Mouse (Mus musculus) kidney, adult 2 months (tissue): ENCODE measurements around the gene Zfp442. TPM values are rescaled to one million over a fixed set of nuclear protein-coding genes. Genes with fewer than 3 reads are reported as not detected.
"Not testable (repeated sequence)": the region's sequence is repeated elsewhere in the genome, so short reads cannot be mapped to it uniquely, and the experiment has no call there.

Source experiments
- DNase-seq: peaks from one replicate; pipeline ENCODE4 v3.0.0; 2021
- H3K27ac ChIP-seq: fragments of 200-500 bp; 2 replicates; pipeline ENCODE4 v1.5.1; 2012; ENCODE audit warnings: low read depth, low read length, control low read depth, inconsistent platforms; ENCODE audit not compliant: insufficient read depth
- H3K27me3 ChIP-seq: fragments of 200-500 bp; replicated peaks from 2 replicates; pipeline ENCODE4 v1.6.1; 2012; ENCODE audit warnings: mild to moderate bottlenecking, moderate library complexity, low read length, inconsistent platforms; ENCODE audit not compliant: control insufficient read depth, insufficient read depth
- H3K36me3 ChIP-seq: fragments of 200-500 bp; 2 replicates; pipeline ENCODE4 v1.6.1; 2012; ENCODE audit warnings: mild to moderate bottlenecking, moderate library complexity, low read length, inconsistent platforms; ENCODE audit not compliant: control insufficient read depth, insufficient read depth
- H3K4me1 ChIP-seq: fragments of 200-500 bp; 2 replicates; pipeline ENCODE4 v1.6.1; 2011; ENCODE audit warnings: low read length; ENCODE audit not compliant: control insufficient read depth, insufficient read depth
- H3K4me3 ChIP-seq: fragments of 200-500 bp; 2 replicates; pipeline ENCODE4 v1.5.1; 2011; ENCODE audit warnings: mild to moderate bottlenecking, low read depth, low read length, control low read depth; ENCODE audit not compliant: insufficient read depth
- CTCF ChIP-seq: fragments of 200-500 bp; conservative IDR thresholded peaks from 2 replicates; pipeline ENCODE4 v1.5.1; 2011; ENCODE audit warnings: low read depth, mild to moderate bottlenecking, control low read depth, low read length, moderate library complexity, mixed read lengths; ENCODE audit not compliant: insufficient read depth, insufficient read length
- POLR2A ChIP-seq: fragments of 200-500 bp; IDR thresholded peaks from one replicate; pipeline ENCODE4 v1.6.1; 2011; ENCODE audit warnings: low read depth, low read length, control low read depth
- WGBS: fragments of 180-500 bp; shearing (Covaris S2); methylation state at CpG from one replicate; pipeline ENCODE4 v1.1.7; 2018; 5-methylcytosine and 5-hydroxymethylcytosine counted together
- polyA plus RNA-seq: library from polyadenylated mRNA; depleted of rRNA; stranded (reverse); fragments of >200 nt; gene quantifications from 2 replicates; pipeline ENCODE4 v1.2.3, GENCODE M21; 2012; rRNA removed

Zfp442 gene
- polyA plus RNA-seq = 0.13 and 0.18 TPM in 2 replicates

DNA sequence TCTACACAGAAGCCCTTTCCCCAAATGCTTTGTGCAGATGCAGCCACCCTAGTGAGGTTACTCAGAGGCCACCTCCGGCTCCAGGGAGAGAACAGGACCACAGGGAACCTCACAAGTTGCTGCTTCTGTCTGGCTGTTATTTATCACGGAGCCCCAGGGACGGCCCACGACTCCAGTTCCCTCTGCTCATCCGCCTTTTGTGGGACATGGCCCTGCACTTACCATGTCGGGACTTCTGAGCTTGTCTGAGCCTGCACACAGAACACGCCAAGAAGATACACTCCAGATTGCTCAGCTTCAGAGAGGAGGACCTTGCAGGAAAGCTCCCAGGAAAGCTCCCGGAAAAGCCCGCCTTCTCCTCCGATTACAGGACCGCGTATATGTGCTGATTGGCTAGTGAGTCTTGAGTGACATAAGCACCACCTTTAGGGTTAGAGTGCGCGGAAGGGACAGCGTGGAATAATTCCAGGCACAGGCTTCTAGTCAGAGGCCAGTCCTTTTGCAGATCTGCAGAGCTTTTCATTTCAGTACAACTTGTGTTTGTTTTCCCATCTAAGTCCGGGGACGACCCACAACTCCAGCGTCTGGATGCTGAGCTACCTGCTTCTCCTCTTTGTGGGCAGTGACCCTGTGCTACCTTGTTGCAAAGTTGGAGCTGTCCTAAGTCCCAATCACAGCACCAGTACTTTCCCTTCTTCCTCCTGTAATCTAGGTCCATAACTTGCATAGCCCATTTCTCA is at the start of gene Zfp442:
Gene Zfp442, minus strand, starts transcription at position 307 of the 740 bp plus-strand sequence.
- not testable (repeated sequence) for H3K36me3 ChIP-seq, H3K27me3 ChIP-seq, H3K4me1 ChIP-seq, H3K27ac ChIP-seq
- peak within 1 kb of the TSS; percentile 62 for H3K4me3 ChIP-seq
- peak; percentile 90 for DNase-seq
- under 1% methylated on average over 18 of the region's 18 CpGs for WGBS

DNA sequence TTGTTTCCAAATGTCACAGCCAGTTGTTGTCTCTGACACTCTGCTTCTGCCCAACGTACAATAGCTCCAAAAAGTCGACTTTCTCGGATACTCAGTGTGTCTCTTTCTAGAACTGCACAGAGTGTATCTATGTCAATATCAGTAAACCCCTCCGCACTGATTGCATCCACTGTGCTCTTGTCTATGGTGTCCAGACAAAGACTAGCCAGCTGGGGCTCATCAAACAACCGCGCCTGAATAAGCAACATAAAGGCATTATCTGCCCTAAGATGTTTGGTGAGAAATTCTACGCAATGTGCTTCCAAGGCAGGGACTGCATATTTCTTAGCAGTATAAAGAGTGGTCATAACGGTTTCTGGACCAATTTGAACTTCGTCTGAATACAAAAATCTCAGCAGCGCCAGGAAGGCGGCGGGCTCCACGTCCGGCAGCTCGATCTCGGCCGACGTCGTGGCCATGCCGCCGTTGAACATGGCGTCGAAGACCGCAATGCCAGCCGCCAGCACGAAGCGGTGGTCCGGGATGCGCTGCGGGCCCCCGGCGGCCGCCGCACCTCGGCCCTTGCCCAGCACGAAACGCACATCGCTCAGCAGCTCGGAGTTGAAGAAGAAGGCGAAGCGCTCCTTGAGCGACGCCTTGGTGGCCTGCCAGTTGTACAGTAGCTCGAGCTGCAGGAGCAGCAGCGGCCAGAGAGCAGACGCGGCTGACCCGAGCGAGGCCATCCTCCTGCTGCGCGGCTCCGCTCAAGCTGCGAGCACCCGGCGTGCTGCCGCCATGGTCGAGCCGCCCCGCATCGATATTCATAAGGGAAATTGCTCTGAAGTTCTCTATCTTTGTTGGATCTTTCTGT is 49.1 kb upstream of the Zfp442 start:
- DNase-seq = peak; percentile 1
- not testable (repeated sequence) for H3K36me3 ChIP-seq, H3K27me3 ChIP-seq, H3K27ac ChIP-seq, H3K4me1 ChIP-seq, H3K4me3 ChIP-seq
- WGBS = 44% methylated on average over 60 of the region's 60 CpGs

DNA sequence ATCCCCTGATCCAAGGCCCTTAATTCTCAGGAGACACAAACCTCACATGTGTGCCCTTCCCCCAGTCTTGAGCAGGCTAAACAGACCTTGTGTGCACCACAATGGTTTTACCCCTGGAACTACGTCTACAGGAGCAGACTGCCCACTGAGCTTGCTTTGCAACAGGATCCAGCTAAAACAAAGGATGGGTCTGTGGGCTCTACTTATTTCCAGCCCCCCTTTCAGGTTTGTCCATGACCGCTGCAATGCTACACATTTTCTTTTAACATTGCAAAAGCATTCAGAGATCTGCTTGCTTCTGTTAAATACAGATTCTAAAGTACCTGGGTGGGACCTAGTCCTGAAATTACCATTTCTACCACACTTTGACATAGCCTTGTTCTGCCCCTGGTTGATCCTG is 41.7 kb upstream of the Zfp442 start:
- H3K4me3 ChIP-seq = no peak overlapping the region
- WGBS = 74% methylated on average over 2 of the region's 2 CpGs
- no peak overlapping the region for H3K27ac ChIP-seq
- H3K27me3 ChIP-seq = no peaks in the 10 kb centered on the region
- no peaks in the 10 kb centered on the region for H3K4me1 ChIP-seq
- H3K36me3 ChIP-seq = no peaks in the 10 kb centered on the region
- no peak for DNase-seq
- no peak for TF ChIP-seq CTCF
- no peak for TF ChIP-seq POLR2A

DNA sequence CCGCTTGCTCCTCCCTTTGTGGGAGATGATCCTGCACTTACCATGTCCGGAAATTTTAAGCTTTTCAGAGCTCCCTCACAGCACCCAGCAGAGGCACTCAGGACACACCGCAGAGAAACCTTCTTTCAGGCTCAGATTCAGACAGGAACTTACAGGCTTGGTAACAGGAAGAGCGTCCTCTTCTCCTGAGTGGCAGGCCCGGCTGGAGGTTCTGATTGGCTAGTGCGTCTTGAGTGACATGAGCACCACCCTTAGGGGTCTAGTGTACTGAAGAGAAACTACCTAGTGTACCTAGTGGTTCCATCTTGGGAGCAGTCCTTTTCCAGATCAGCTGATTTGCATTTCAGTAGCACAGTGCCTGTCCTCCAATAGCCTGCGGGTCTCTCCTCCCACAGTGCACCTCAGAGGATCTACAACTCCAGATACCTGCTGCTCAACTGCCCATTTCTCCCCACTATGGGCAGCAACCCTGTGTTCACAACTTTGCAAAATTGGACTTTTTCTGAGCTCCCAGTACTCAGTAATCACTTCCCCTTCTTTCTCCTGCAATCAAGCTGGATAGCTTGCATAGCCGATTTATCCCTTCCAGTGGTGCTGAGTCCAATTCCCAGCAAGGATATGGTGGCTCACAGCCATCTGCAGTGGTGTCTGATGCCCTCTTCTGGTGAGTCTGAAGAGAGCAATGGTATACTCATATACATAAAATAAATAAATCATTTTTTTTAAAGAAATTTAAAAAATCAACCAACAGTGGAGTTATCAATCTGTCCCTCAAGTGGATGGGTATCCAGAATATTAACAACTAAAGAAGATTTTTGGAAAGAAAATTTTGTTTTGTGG is 33.9 kb upstream of the Zfp442 start, which contains the start of gene Zfp345:
Gene Zfp345, minus strand, starts transcription at position 153 of the 840 bp plus-strand sequence.
- not testable (repeated sequence) for H3K4me1 ChIP-seq, H3K36me3 ChIP-seq
- WGBS = 67% methylated on average over 8 of the region's 8 CpGs

DNA sequence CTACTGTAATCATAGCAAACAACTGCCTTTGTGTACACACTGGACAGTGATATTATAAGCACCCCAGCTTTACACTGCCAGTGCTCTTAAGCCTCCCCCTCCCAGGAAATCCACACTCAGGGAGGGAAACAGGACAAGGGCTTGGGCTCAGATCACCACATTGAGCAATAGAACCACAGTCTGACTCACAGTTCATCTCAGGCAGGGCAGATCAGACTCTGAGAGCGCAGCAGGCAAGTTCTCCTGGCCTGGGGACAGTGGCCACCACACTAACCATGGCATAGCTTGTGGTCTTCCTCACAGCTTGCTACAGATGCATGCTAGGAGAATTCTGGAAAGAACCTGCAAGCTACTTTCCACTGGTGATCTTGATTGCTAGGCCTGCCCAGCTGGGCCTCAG is 12.2 kb downstream of the Zfp442 start:
- WGBS = 100% methylated on average over 1 of the region's 1 CpGs
- not testable (repeated sequence) for H3K4me1 ChIP-seq, DNase-seq, H3K36me3 ChIP-seq, H3K27me3 ChIP-seq, H3K4me3 ChIP-seq, H3K27ac ChIP-seq

More for the DNA sequence above, 33.9 kb upstream of the Zfp442 start, which contains the start of gene Zfp345:
- H3K27me3 ChIP-seq, DNase-seq, H3K4me3 ChIP-seq, H3K27ac ChIP-seq: not testable (repeated sequence)

DNA sequence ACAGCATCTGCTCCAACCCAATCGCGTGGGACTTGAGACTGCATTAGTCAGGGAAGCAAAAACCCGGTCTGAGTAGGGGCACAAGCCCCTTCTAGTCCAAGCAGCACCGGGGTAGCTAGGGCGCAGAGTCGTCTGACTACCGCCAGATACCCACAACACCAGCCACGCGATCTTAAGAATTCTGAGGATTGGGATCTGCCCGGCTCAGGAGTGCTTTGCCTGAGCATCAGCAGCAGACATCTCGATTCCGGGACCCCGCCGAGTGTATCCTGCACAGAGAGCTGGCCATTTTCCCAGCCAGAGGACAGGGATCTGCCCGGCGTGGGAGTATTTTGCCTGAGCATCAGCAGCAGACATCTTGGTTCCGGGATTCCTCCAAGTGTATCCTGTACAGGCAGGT is 39.1 kb downstream of the Zfp442 start:
- H3K36me3 ChIP-seq, H3K27me3 ChIP-seq, DNase-seq, H3K27ac ChIP-seq, H3K4me1 ChIP-seq, H3K4me3 ChIP-seq: not testable (repeated sequence)
- WGBS = 93% methylated on average over 17 of the region's 17 CpGs

DNA sequence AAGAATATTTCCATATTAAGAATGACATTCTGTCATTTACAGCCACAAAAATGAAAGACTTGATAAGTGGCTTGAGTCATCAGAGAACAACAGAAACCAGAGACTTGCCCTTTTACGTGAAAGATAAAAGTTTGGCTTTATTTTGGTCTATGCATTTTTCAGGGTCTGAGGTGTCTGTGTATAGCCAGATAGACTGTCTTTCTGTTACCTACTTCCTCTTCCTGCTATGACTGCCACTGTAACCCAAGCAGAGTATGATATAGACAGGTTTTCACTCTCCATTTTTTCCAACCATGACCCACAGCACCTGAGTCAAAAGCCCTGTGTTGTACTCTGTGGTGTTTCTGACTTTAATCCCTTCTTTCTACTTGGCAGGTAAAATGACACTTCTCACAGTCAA is 61.1 kb downstream of the Zfp442 start:
- H3K36me3 ChIP-seq = no peaks in the 10 kb centered on the region
- H3K4me3 ChIP-seq = no peak overlapping the region
- H3K4me1 ChIP-seq = no peaks in the 10 kb centered on the region
- H3K27me3 ChIP-seq = no peaks in the 10 kb centered on the region
- H3K27ac ChIP-seq = no peak overlapping the region
- no peak for TF ChIP-seq POLR2A
- DNase-seq = no peak
- WGBS = 90% methylated on average over 1 of the region's 1 CpGs

DNA sequence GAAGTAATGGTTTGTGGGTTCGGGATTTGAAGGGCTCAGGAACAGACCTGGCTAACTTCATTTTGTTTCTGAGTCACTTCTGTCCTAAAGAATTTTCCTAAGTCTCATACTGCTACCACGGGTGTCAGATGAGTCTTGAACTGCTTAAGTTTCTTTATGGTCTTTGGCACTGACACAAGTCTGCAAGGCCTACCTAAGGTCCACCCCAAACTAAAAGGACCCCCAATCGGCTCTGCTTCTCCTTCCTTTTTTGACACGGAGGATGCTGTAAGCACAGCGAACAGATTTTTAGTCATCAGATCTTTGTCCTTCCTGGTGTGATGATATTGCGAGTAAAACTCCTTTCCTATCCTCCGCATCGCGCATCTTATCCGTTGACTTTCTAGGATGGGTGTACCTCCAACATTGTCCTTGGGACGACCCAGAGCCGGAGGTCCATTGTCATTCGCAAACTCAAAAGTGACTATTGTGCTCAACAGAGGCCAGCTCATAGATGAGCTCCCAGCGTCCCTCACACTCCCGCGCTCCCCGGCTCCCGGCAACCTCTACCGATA is 65.7 kb downstream of the Zfp442 start:
- not testable (repeated sequence) for H3K36me3 ChIP-seq, H3K27me3 ChIP-seq, H3K27ac ChIP-seq, H3K4me1 ChIP-seq, H3K4me3 ChIP-seq
- peak; percentile 1 for DNase-seq
- 94% methylated on average over 19 of the region's 19 CpGs for WGBS
